Mouse (Mus musculus) neural tube, embryonic 15.5 days (tissue): ENCODE measurements at regions not wholly inside any gene's neighbourhood (a gene's known extent, or its start where the extent isn't known, plus 50 kb on each side); places are given as distances from the start of the nearest gene placed in this dataset.

ENCODE experiments used
- ATAC-seq: fragments of 200-750 bp; cut with Nextera tagmentation; 2 replicates; pipeline ENCODE4 v1.8.0; 2017; ENCODE audit warnings: mild to moderate bottlenecking, moderate TSS enrichment, moderate library complexity; ENCODE audit not compliant: low FRiP score
- H3K27ac ChIP-seq: fragments of 300-500 bp; sonication (generic); replicated peaks from 2 replicates; pipeline ENCODE4 v1.5.1; 2015; ENCODE audit warnings: mild to moderate bottlenecking, inconsistent platforms
- H3K27me3 ChIP-seq: fragments of 300-500 bp; sonication (generic); replicated peaks from 2 replicates; pipeline ENCODE4 v1.6.1; 2015; ENCODE audit warnings: inconsistent platforms
- H3K36me3 ChIP-seq: fragments of 300-500 bp; sonication (generic); 2 replicates; pipeline ENCODE4 v1.6.1; 2015; ENCODE audit warnings: inconsistent platforms
- H3K4me1 ChIP-seq: fragments of 300-500 bp; sonication (generic); 2 replicates; pipeline ENCODE4 v1.6.1; 2015; ENCODE audit warnings: inconsistent platforms
- H3K4me2 ChIP-seq: fragments of 300-500 bp; sonication (generic); 2 replicates; pipeline ENCODE4 v1.6.1; 2015; ENCODE audit warnings: inconsistent platforms, mild to moderate bottlenecking, moderate library complexity
- H3K4me3 ChIP-seq: fragments of 300-500 bp; sonication (generic); replicated peaks from 2 replicates; pipeline ENCODE4 v1.5.1; 2015; ENCODE audit warnings: mild to moderate bottlenecking, inconsistent platforms
- H3K9ac ChIP-seq: fragments of 300-500 bp; sonication (generic); replicated peaks from 2 replicates; pipeline ENCODE4 v1.6.1; 2015; ENCODE audit warnings: mild to moderate bottlenecking, inconsistent platforms
- H3K9me3 ChIP-seq: fragments of 300-500 bp; sonication (generic); replicated peaks from 2 replicates; pipeline ENCODE4 v1.6.1; 2016; ENCODE audit warnings: inconsistent platforms
- WGBS: fragments of 180-500 bp; shearing (Covaris S2); methylation state at CpG from one replicate; pipeline ENCODE4 v1.1.7; 2015; ENCODE audit warnings: mixed read lengths; 5-methylcytosine and 5-hydroxymethylcytosine counted together

- Histone ChIP-seq H3K36me3 (no peaks in the 10 kb centered on the region), H3K4me3 (no peak overlapping the region), H3K27ac (no peak overlapping the region), H3K4me2 (no peak overlapping the region), H3K4me1 (peaks cover 17% of the 10 kb centered on the region), H3K27me3 (0 out of 2 replicates have a peak, but pooled peaks cover 5% of the 10 kb centered on the region), H3K9ac (no peak overlapping the region), H3K9me3 (no peaks in the 10 kb centered on the region)
- 88% methylated on average over 4 of the region's 4 CpGs for WGBS
- no peak for ATAC-seq
Observed at GRCm38 (mm10) chr4:140358846-140359245, 112.3 kb upstream of the Igsf21 start.

GRCm38 (mm10) chr4:140358103-140358502 lies 111.5 kb upstream of the Igsf21 start:
- no peak overlapping the region for H3K4me3 ChIP-seq
- H3K4me2 ChIP-seq = no peak overlapping the region
- no peaks in the 10 kb centered on the region for H3K36me3 ChIP-seq
- H3K27ac ChIP-seq = no peak overlapping the region
- H3K9me3 ChIP-seq = no peaks in the 10 kb centered on the region
- no peak overlapping the region for H3K9ac ChIP-seq
- H3K27me3 ChIP-seq = 0 out of 2 replicates have a peak, but pooled peaks cover 5% of the 10 kb centered on the region
- ATAC-seq = no peak
- WGBS = 8% methylated on average over 5 of the region's 5 CpGs
- peaks cover 17% of the 10 kb centered on the region for H3K4me1 ChIP-seq

GRCm38 (mm10) chr4:140355144-140355550 lies 108.6 kb upstream of the Igsf21 start:
- no peaks in the 10 kb centered on the region for H3K9me3 ChIP-seq
- H3K4me3 ChIP-seq = no peak overlapping the region
- H3K9ac ChIP-seq = no peak overlapping the region
- no peaks in the 10 kb centered on the region for H3K36me3 ChIP-seq
- H3K27ac ChIP-seq = peak overlapping the region; percentile 60
- 0 out of 2 replicates have a peak, but pooled peaks cover 5% of the 10 kb centered on the region for H3K27me3 ChIP-seq
- peaks cover 22% of the 10 kb centered on the region for H3K4me1 ChIP-seq
- H3K4me2 ChIP-seq = no peak overlapping the region
- WGBS = 50% methylated on average over 12 of the region's 12 CpGs
- ATAC-seq = peak; percentile 3; the same call in 1 of the 2 replicates

- no peaks in the 10 kb centered on the region for H3K9me3 ChIP-seq
- peaks cover 27% of the 10 kb centered on the region for H3K4me1 ChIP-seq
- no peak overlapping the region for H3K9ac ChIP-seq
- WGBS = 57% methylated on average over 4 of the region's 4 CpGs
- no peak overlapping the region for H3K27ac ChIP-seq
- no peak overlapping the region for H3K4me3 ChIP-seq
- ATAC-seq = no peak
- no peaks in the 10 kb centered on the region for H3K27me3 ChIP-seq
- H3K4me2 ChIP-seq = no peak overlapping the region
- H3K36me3 ChIP-seq = no peaks in the 10 kb centered on the region
Observed at GRCm38 (mm10) chr4:140348802-140349201, 102.2 kb upstream of the Igsf21 start.

GRCm38 (mm10) chr4:140330138-140330537 lies 83.6 kb upstream of the Igsf21 start:
- no peak overlapping the region for H3K4me3 ChIP-seq
- no peak overlapping the region for H3K9ac ChIP-seq
- H3K9me3 ChIP-seq = no peaks in the 10 kb centered on the region
- H3K36me3 ChIP-seq = no peaks in the 10 kb centered on the region
- H3K27me3 ChIP-seq = no peaks in the 10 kb centered on the region
- H3K4me2 ChIP-seq = no peak overlapping the region
- peaks cover 15% of the 10 kb centered on the region; the same call in 1 of the 2 replicates for H3K4me1 ChIP-seq
- 78% methylated on average over 4 of the region's 4 CpGs for WGBS
- no peak overlapping the region for H3K27ac ChIP-seq
- ATAC-seq = no peak

GRCm38 (mm10) chr4:140326706-140327440 lies 80.3 kb upstream of the Igsf21 start:
- no peak for ATAC-seq
- 36% methylated on average over 10 of the region's 10 CpGs for WGBS
- Histone ChIP-seq H3K4me2 (no peak overlapping the region), H3K4me1 (0 out of 2 replicates have a peak, but pooled peaks cover 6% of the 10 kb centered on the region), H3K9ac (no peak overlapping the region), H3K4me3 (no peak overlapping the region), H3K27ac (no peak overlapping the region), H3K9me3 (no peaks in the 10 kb centered on the region), H3K36me3 (no peaks in the 10 kb centered on the region), H3K27me3 (no peaks in the 10 kb centered on the region)

GRCm38 (mm10) chr4:140325677-140326052 lies 79.1 kb upstream of the Igsf21 start:
- Histone ChIP-seq H3K9me3 (no peaks in the 10 kb centered on the region), H3K27ac (no peak overlapping the region), H3K4me3 (no peak overlapping the region), H3K4me1 (peaks cover 17% of the 10 kb centered on the region), H3K27me3 (no peaks in the 10 kb centered on the region), H3K9ac (no peak overlapping the region), H3K4me2 (no peak overlapping the region), H3K36me3 (no peaks in the 10 kb centered on the region)
- ATAC-seq = no peak
- 92% methylated on average over 7 of the region's 7 CpGs for WGBS

GRCm38 (mm10) chr4:140324971-140325676 lies 78.5 kb upstream of the Igsf21 start:
- Histone ChIP-seq H3K27ac (no peak overlapping the region), H3K4me1 (peaks cover 22% of the 10 kb centered on the region), H3K4me2 (no peak overlapping the region), H3K4me3 (no peak overlapping the region), H3K9ac (no peak overlapping the region), H3K9me3 (no peaks in the 10 kb centered on the region), H3K27me3 (no peaks in the 10 kb centered on the region), H3K36me3 (no peaks in the 10 kb centered on the region)
- WGBS = 82% methylated on average over 8 of the region's 8 CpGs
- ATAC-seq = no peak

GRCm38 (mm10) chr4:140320120-140320921 lies 73.7 kb upstream of the Igsf21 start:
- Histone ChIP-seq H3K4me2 (no peak overlapping the region), H3K36me3 (no peaks in the 10 kb centered on the region), H3K27me3 (no peaks in the 10 kb centered on the region), H3K9ac (no peak overlapping the region), H3K4me3 (no peak overlapping the region), H3K27ac (peak overlapping the region; percentile 58), H3K4me1 (peaks cover 32% of the 10 kb centered on the region), H3K9me3 (no peaks in the 10 kb centered on the region)
- peak; percentile 74; the same call in 1 of the 2 replicates for ATAC-seq
- 56% methylated on average over 15 of the region's 15 CpGs for WGBS

- 34% methylated on average over 16 of the region's 16 CpGs for WGBS
- peak; percentile 60 for ATAC-seq
Observed at GRCm38 (mm10) chr4:140312635-140313034, 66.1 kb upstream of the Igsf21 start.

GRCm38 (mm10) chr4:140307481-140307880 lies 60.9 kb upstream of the Igsf21 start:
- 84% methylated on average over 8 of the region's 8 CpGs for WGBS
- Histone ChIP-seq H3K4me2 (no peak overlapping the region), H3K27ac (no peak overlapping the region), H3K36me3 (no peaks in the 10 kb centered on the region), H3K4me1 (peaks cover 6% of the 10 kb centered on the region; the same call in 1 of the 2 replicates), H3K9me3 (no peaks in the 10 kb centered on the region), H3K27me3 (no peaks in the 10 kb centered on the region), H3K9ac (no peak overlapping the region), H3K4me3 (no peak overlapping the region)
- no peak for ATAC-seq

More at GRCm38 (mm10) chr4:140312635-140313034, 66.1 kb upstream of the Igsf21 start:
- 0 out of 2 replicates have a peak overlapping the region, but pooled peaks have one; percentile 14 for H3K27ac ChIP-seq
- H3K4me2 ChIP-seq = no peak overlapping the region
- H3K4me1 ChIP-seq = peaks cover 18% of the 10 kb centered on the region; the same call in 1 of the 2 replicates
- no peaks in the 10 kb centered on the region for H3K36me3 ChIP-seq
- H3K9ac ChIP-seq = no peak overlapping the region
- no peaks in the 10 kb centered on the region for H3K9me3 ChIP-seq
- H3K27me3 ChIP-seq = no peaks in the 10 kb centered on the region
- H3K4me3 ChIP-seq = no peak overlapping the region
